Mouse (Mus musculus) heart, embryonic 10.5 days (tissue): ENCODE measurements around the gene Unk. TPM values are rescaled to one million over a fixed set of nuclear protein-coding genes. Genes with fewer than 3 reads are reported as not detected.

Experiments
- DNase-seq: peaks from one replicate; pipeline ENCODE4 v3.0.0-alpha.2; 2017; ENCODE audit warnings: low spot score
- H3K27ac ChIP-seq: fragments of 300-500 bp; sonication (generic); 2 replicates; pipeline ENCODE4 v1.5.1; 2016; ENCODE audit warnings: mild to moderate bottlenecking
- H3K27me3 ChIP-seq: fragments of 300-500 bp; sonication (generic); 2 replicates; pipeline ENCODE4 v1.6.1; 2016; ENCODE audit warnings: mild to moderate bottlenecking; ENCODE audit not compliant: poor library complexity, insufficient read depth, severe bottlenecking
- H3K36me3 ChIP-seq: fragments of 300-500 bp; sonication (generic); 2 replicates; pipeline ENCODE4 v1.6.1; 2016; ENCODE audit warnings: mild to moderate bottlenecking, moderate library complexity
- H3K4me1 ChIP-seq: fragments of 300-500 bp; sonication (generic); 2 replicates; pipeline ENCODE4 v1.6.1; 2016; ENCODE audit warnings: mild to moderate bottlenecking
- H3K4me3 ChIP-seq: fragments of 300-500 bp; sonication (generic); 2 replicates; pipeline ENCODE4 v1.5.1; 2016; ENCODE audit warnings: mild to moderate bottlenecking, moderate library complexity
- H3K9me3 ChIP-seq: fragments of 300-500 bp; sonication (generic); 2 replicates; pipeline ENCODE4 v1.6.1; 2016; ENCODE audit warnings: mild to moderate bottlenecking, moderate library complexity
- WGBS: fragments of 180-500 bp; shearing (Covaris S2); methylation state at CpG from one replicate; pipeline ENCODE4 v1.1.7; 2016; 5-methylcytosine and 5-hydroxymethylcytosine counted together
- polyA plus RNA-seq: library from polyadenylated mRNA; unstranded; fragments of >200 nt; fragmentation: Nextera tagmentation; extraction: Ambion mirVana; gene quantifications from 2 replicates; pipeline ENCODE4 v1.2.1, GENCODE M21; 2016

Gene Unk
- polyA plus RNA-seq, 1 experiment from 2014 or later, result 37.1 TPM

- H3K4me3 ChIP-seq, result peak overlapping the region; percentile 60
- 28% methylated on average over 8 of the region's 8 CpGs for WGBS
Measured at GRCm38 (mm10) chr11:116004186-116004823, 25.8 kb upstream of the Unk start.

GRCm38 (mm10) chr11:116004840-116005700 lies 25.1 kb upstream of the Unk start:
- H3K4me1 ChIP-seq, result peaks cover 24% of the 10 kb centered on the region
- peak overlapping the region; percentile 89 for H3K27ac ChIP-seq
- H3K9me3 ChIP-seq, result no peaks in the 10 kb centered on the region
- H3K4me3 ChIP-seq, result peak overlapping the region; percentile 60
- DNase-seq, result peak; percentile 94
- peaks cover 36% of the 10 kb centered on the region for H3K36me3 ChIP-seq
- WGBS, result 5% methylated on average over 54 of the region's 54 CpGs
- H3K27me3 ChIP-seq, result peaks cover 7% of the 10 kb centered on the region; the same call in 1 of the 2 replicates

More at GRCm38 (mm10) chr11:116004186-116004823, 25.8 kb upstream of the Unk start:
- peaks cover 28% of the 10 kb centered on the region for H3K36me3 ChIP-seq
- peaks cover 31% of the 10 kb centered on the region for H3K4me1 ChIP-seq
- no peaks in the 10 kb centered on the region for H3K9me3 ChIP-seq
- peaks cover 12% of the 10 kb centered on the region; the same call in 1 of the 2 replicates for H3K27me3 ChIP-seq
- no peak for DNase-seq
- H3K27ac ChIP-seq, result peak overlapping the region; percentile 89

DNA sequence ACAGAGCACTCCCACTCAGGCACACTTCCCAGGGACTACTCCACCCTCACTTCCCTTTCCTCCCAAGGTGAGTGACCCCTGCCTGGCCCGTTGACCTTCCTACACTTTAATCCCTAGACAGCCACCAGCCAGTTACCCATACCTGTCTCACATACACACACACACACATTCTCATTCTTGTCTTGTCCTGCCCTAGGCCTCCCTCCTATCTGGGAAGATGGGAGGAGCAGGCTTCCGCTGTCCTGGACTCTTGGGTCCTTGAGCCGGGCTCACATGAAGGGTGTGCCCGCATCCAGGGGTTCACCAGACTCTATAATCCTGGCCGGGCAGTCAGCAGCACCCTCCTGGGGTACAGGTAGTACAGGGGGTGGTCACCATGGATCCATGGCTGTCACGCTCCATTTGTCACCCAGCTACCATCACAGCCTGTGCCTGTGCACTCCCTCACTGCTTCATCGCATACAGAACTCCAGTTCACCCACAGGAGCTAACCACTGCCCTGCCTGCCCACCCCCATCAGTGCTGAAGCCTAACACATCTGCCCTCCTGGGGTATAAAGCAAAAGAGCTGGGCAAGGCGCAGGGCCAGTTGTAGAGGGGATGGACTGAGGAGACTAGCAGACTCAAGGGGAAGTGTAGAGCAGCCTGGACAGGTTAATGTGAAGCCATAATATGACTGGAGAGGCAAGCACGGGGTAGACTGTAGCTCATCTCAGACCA lies 24.3 kb upstream of the Unk start:
- H3K36me3 ChIP-seq, result peaks cover 43% of the 10 kb centered on the region
- no peaks in the 10 kb centered on the region for H3K9me3 ChIP-seq
- peak overlapping the region; percentile 60; the same call in 1 of the 2 replicates for H3K4me3 ChIP-seq
- peak overlapping the region; percentile 89 for H3K27ac ChIP-seq
- 63% methylated on average over 9 of the region's 9 CpGs for WGBS
- H3K27me3 ChIP-seq, result no peaks in the 10 kb centered on the region; the same call in 1 of the 2 replicates
- DNase-seq, result no peak
- peaks cover 32% of the 10 kb centered on the region for H3K4me1 ChIP-seq

- WGBS, result 84% methylated on average over 28 of the region's 28 CpGs
- H3K27ac ChIP-seq, result no peak overlapping the region
Measured at GRCm38 (mm10) chr11:116007095-116007850, 22.8 kb upstream of the Unk start.

DNA sequence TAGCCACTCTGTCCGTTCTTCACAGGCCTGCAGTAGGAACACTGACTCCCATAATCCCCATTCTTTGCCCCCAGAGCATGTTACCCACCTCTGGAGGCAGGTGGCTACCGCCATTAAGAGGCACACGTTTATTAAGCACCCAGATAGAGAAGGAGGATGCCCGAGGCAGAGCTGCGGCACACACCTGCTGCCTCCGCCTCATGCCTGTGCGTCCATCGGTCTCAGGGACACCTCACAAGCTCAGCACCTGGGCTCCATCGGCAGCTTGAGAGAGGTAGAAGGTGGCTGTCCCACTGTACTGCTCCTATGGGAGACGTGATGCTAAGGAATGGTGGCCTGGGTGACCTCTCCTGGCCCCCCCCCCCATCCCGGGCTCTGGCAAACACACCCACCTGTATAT lies 21.7 kb upstream of the Unk start:
- WGBS, result 91% methylated on average over 11 of the region's 11 CpGs
- DNase-seq, result no peak
- H3K9me3 ChIP-seq, result no peaks in the 10 kb centered on the region
- no peaks in the 10 kb centered on the region for H3K27me3 ChIP-seq
- H3K4me1 ChIP-seq, result peaks cover 53% of the 10 kb centered on the region
- peaks cover 43% of the 10 kb centered on the region for H3K36me3 ChIP-seq
- no peak overlapping the region for H3K4me3 ChIP-seq
- H3K27ac ChIP-seq, result no peak overlapping the region

More at GRCm38 (mm10) chr11:116007095-116007850, 22.8 kb upstream of the Unk start:
- DNase-seq, result no peak
- Histone ChIP-seq H3K4me3 (no peak overlapping the region), H3K36me3 (peaks cover 43% of the 10 kb centered on the region), H3K9me3 (no peaks in the 10 kb centered on the region), H3K4me1 (peaks cover 44% of the 10 kb centered on the region), H3K27me3 (no peaks in the 10 kb centered on the region)

DNA sequence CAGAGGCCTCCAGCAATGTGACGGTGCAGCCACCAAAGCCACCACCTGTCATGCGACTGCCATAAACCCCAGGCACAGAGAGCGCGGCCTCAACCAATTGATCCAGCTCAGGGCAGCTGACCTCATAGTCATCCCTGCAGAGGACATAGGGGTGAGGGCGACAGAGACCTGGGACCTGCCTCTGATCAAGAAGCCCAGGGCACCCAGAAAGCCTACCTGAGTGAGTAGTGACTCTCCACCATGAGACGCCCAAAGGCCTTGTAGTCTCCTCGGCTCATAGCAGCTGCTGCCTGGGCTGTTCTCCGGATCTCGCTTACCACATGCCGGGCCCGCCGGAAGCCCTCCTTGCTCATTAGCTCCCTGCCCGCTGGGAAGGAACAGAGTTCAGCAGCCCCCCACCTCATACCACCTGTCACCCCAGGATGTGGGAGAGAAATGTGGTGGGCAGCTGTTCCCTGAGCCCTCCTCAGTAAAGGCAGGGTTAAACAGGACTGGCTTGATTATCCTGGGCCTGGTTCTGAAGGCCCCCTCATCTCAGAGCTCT lies 21.2 kb upstream of the Unk start:
- Histone ChIP-seq H3K4me3 (no peak overlapping the region), H3K4me1 (peaks cover 53% of the 10 kb centered on the region), H3K36me3 (peaks cover 43% of the 10 kb centered on the region), H3K9me3 (no peaks in the 10 kb centered on the region), H3K27ac (no peak overlapping the region), H3K27me3 (no peaks in the 10 kb centered on the region)
- no peak for DNase-seq
- 89% methylated on average over 13 of the region's 13 CpGs for WGBS

DNA sequence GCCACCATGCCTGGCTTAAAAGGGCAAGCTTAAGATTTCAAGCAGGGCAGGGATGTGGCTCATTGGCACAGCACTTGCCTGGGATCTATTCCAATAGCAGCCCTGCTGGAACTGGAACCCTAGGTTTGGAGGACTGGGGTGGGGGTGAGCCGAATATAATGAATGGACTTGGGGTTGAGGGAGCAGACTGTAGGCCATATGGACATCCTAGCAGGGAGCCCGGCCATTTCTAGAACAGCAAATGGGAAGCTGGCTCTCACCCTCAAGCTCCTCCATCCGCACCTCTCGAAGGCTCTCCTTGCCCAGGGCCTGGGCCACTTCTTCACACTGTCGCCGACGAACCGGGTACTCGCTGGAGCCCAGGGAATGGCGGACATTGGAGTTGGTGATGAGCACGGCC lies 20.5 kb upstream of the Unk start:
- DNase-seq, result no peak
- Histone ChIP-seq H3K36me3 (peaks cover 43% of the 10 kb centered on the region), H3K4me1 (peaks cover 47% of the 10 kb centered on the region), H3K27me3 (no peaks in the 10 kb centered on the region), H3K9me3 (no peaks in the 10 kb centered on the region), H3K27ac (no peak overlapping the region), H3K4me3 (no peak overlapping the region)
- 91% methylated on average over 11 of the region's 11 CpGs for WGBS

GRCm38 (mm10) chr11:116010146-116010545 lies 20.0 kb upstream of the Unk start:
- peaks cover 43% of the 10 kb centered on the region for H3K36me3 ChIP-seq

DNA sequence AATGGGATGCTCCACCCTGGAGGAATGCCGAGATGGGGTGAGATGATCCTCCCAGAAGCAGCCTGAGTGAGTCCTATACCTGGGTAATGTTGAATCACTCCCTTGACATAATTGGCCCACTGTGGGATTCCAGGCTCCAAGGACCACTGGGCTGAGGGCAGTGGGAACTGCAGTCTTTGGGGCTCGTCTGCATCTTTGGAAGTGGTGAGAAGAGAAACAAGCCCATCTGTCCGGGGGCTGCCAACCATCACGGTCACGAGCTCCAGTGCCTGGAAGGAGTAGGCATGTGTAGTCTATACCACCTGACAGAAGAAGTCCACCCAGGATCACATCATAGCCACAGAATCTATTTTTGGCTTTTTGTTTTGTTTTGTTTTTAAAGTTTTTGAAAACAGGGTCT lies 19.2 kb upstream of the Unk start:
- H3K9me3 ChIP-seq, result no peaks in the 10 kb centered on the region
- no peak for DNase-seq
- no peaks in the 10 kb centered on the region for H3K27me3 ChIP-seq
- no peak overlapping the region for H3K27ac ChIP-seq
- peaks cover 43% of the 10 kb centered on the region for H3K36me3 ChIP-seq
- peaks cover 34% of the 10 kb centered on the region for H3K4me1 ChIP-seq
- WGBS, result 84% methylated on average over 5 of the region's 5 CpGs
- 0 out of 2 replicates have a peak overlapping the region, but pooled peaks have one; percentile 71 for H3K4me3 ChIP-seq

More at GRCm38 (mm10) chr11:116010146-116010545, 20.0 kb upstream of the Unk start:
- no peaks in the 10 kb centered on the region for H3K9me3 ChIP-seq
- peaks cover 42% of the 10 kb centered on the region for H3K4me1 ChIP-seq
- H3K27ac ChIP-seq, result no peak overlapping the region
- H3K27me3 ChIP-seq, result no peaks in the 10 kb centered on the region
- no peak for DNase-seq
- H3K4me3 ChIP-seq, result no peak overlapping the region
- WGBS, result 92% methylated on average over 8 of the region's 8 CpGs

DNA sequence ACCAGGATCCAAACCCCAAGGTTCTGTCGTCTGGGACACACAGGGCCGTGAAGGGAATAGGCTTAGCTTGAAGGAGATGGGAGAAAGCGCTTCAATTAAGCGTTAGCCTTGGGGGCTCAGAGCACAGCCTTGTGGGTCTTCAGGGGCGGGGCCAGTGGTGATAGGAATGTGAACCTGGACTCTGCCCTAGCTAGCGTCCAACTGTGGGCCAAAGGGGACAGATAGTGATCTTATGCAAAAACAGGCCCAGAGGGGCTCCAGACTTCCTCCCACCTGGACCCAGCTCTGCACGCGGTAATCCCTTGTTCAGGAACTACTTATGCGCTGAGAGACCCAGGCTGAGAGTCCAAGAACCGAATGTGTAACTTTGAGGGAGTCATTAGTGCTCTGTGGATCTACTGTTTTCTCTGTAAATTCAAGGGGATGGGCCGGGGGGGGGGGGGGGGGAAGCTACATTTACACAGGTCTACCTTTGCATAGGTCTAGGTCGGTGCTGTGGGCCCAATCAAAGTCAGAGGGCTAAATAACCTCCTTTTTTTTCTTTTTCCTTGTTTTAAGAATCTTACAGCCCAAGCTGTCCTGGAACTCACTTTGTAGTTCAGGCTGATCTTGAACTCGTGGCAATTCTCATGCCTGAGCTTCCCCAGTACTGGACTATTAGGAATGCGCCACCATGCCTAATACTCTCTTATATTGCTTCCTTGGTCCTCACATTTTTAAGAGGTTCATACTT lies 18.4 kb upstream of the Unk start:
- peak overlapping the region; percentile 71 for H3K4me3 ChIP-seq
- 20% methylated on average over 14 of the region's 14 CpGs for WGBS
- no peaks in the 10 kb centered on the region for H3K27me3 ChIP-seq
- H3K36me3 ChIP-seq, result peaks cover 39% of the 10 kb centered on the region
- no peak for DNase-seq
- peaks cover 29% of the 10 kb centered on the region for H3K4me1 ChIP-seq
- peak overlapping the region; percentile 93 for H3K27ac ChIP-seq
- H3K9me3 ChIP-seq, result no peaks in the 10 kb centered on the region

DNA sequence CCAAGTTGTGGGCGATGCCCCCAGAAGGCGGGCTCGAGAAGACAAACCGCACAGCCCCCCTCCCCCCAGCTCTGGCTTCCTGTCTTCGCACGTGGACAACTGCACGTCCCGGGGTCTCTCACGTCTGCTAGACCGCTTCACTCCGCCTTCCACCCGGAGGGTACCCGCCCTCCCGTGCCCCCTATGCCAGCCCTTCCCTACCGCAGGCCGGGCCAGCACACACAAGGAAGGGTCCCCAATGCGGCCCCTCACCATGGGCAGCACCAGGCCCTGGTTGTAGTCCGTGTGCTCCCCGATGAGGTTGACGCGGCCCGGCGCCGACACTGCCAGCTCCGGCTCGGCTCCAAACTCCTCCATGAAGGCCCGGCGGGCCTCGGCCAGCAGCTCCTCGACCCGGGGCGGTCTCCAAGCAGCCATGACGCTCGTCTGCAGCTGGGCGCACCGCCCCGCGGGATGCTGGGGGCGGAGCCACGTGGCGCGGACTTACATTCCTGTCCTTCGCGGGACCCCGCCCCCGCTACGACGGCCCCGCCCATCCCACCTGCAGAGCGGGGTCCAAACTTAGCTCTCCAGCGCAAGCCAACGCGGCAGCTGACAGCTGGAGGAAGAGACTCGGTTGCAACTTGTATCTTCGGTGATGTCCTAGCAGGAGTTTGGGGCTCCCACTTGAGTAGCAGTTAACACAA lies 17.7 kb upstream of the Unk start, which contains the start of gene Galk1:
Galk1 (minus strand) TSS at position 458 of the 686 bp plus-strand sequence.
- Histone ChIP-seq H3K9me3 (no peaks in the 10 kb centered on the region), H3K4me1 (peaks cover 29% of the 10 kb centered on the region), H3K27me3 (no peaks in the 10 kb centered on the region), H3K36me3 (peaks cover 33% of the 10 kb centered on the region), H3K4me3 (peak within 1 kb of the TSS; percentile 71), H3K27ac (peak within 1 kb of the TSS; percentile 93)
- WGBS, result under 1% methylated on average over 55 of the region's 55 CpGs
- peak; percentile 96 for DNase-seq
